Mouse (Mus musculus) forebrain, embryonic 13.5 days (tissue): ENCODE results near the gene Hlx. TPM values are rescaled to one million over a fixed set of nuclear protein-coding genes. Genes with fewer than 3 reads are reported as not detected.

ENCODE experiments used
- ATAC-seq: fragments of 200-750 bp; cut with Nextera tagmentation; 2 replicates; pipeline ENCODE4 v1.8.0; 2017
- H3K27ac ChIP-seq: fragments of 300-500 bp; sonication (generic); 2 replicates; pipeline ENCODE4 v1.5.1; 2015; ENCODE audit warnings: inconsistent platforms, mild to moderate bottlenecking, moderate library complexity
- H3K27me3 ChIP-seq: fragments of 300-500 bp; sonication (generic); 2 replicates; pipeline ENCODE4 v1.6.1; 2015; ENCODE audit warnings: mild to moderate bottlenecking, inconsistent platforms
- H3K36me3 ChIP-seq: fragments of 300-500 bp; sonication (generic); 2 replicates; pipeline ENCODE4 v1.6.1; 2015; ENCODE audit warnings: mild to moderate bottlenecking, inconsistent platforms; ENCODE audit not compliant: poor library complexity, severe bottlenecking
- H3K4me1 ChIP-seq: fragments of 300-500 bp; sonication (generic); 2 replicates; pipeline ENCODE4 v1.6.1; 2015; ENCODE audit warnings: inconsistent platforms
- H3K4me2 ChIP-seq: fragments of 300-500 bp; sonication (generic); 2 replicates; pipeline ENCODE4 v1.6.1; 2015; ENCODE audit warnings: inconsistent platforms, mild to moderate bottlenecking, moderate library complexity
- H3K4me3 ChIP-seq: fragments of 300-500 bp; sonication (generic); 2 replicates; pipeline ENCODE4 v1.5.1; 2015; ENCODE audit warnings: mild to moderate bottlenecking, inconsistent platforms
- H3K9ac ChIP-seq: fragments of 300-500 bp; sonication (generic); 2 replicates; pipeline ENCODE4 v1.6.1; 2015; ENCODE audit warnings: mild to moderate bottlenecking, inconsistent platforms
- H3K9me3 ChIP-seq: fragments of 300-500 bp; sonication (generic); replicated peaks from 2 replicates; pipeline ENCODE4 v1.6.1; 2016; ENCODE audit warnings: inconsistent platforms
- WGBS: fragments of 180-500 bp; shearing (Covaris S2); methylation state at CpG from one replicate; pipeline ENCODE4 v1.1.7; 2015; 5-methylcytosine and 5-hydroxymethylcytosine counted together
- polyA plus RNA-seq: library from polyadenylated mRNA; unstranded; fragments of >200 nt; fragmentation: Nextera tagmentation; extraction: Ambion mirVana; gene quantifications from 2 replicates; pipeline ENCODE4 v1.2.1, GENCODE M21; 2015

Gene Hlx
- polyA plus RNA-seq, 1 experiment from 2014 or later = 1.5 TPM

DNA sequence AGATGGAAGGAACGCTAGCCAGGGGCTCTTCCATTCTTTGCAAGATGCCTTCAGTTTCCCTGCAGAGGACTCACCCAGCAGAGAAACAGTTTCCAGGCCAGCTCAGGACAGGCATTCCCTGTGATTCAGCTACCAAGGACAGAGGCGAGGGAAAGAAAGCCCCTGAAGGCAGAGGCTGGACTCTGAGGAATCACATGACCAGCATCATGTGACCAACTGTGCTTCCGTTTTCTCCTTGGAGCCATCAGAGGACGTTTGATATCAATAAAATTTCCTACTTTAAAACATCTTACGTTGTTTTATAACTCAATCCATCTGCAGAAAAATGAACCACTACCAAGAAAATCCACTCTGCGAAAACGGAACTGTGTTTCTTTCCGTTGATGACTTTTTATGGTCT is 41.2 kb downstream of the Hlx start:
- H3K9me3 ChIP-seq = no peaks in the 10 kb centered on the region
- no peak overlapping the region for H3K27ac ChIP-seq
- H3K36me3 ChIP-seq = no peaks in the 10 kb centered on the region
- no peak overlapping the region for H3K4me2 ChIP-seq
- H3K9ac ChIP-seq = no peak overlapping the region
- no peak overlapping the region for H3K4me3 ChIP-seq
- ATAC-seq = no peak
- 86% methylated on average over 8 of the region's 8 CpGs for WGBS
- H3K27me3 ChIP-seq = no peaks in the 10 kb centered on the region
- H3K4me1 ChIP-seq = no peaks in the 10 kb centered on the region

DNA sequence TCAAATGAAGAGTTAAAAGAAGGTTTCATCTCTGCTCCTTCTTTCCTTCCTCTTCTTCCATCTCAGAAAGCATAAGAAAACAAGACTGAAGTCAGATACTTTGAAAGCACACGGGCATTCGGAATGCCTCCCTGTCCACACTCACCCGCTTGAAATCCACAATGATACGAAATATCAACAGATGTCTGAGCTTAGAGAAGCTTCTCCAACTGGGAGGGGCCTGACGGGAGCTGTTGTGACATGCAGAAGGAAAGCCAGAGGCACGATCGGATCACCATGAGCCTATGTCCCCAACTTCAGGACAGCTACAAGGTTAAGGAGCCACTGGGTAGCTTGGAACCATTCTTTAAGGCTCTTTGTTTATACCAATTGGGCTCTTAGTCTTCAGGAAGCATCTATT is 44.4 kb downstream of the Hlx start:
- ATAC-seq = no peak
- WGBS = 87% methylated on average over 7 of the region's 7 CpGs
- H3K4me1 ChIP-seq = no peaks in the 10 kb centered on the region

DNA sequence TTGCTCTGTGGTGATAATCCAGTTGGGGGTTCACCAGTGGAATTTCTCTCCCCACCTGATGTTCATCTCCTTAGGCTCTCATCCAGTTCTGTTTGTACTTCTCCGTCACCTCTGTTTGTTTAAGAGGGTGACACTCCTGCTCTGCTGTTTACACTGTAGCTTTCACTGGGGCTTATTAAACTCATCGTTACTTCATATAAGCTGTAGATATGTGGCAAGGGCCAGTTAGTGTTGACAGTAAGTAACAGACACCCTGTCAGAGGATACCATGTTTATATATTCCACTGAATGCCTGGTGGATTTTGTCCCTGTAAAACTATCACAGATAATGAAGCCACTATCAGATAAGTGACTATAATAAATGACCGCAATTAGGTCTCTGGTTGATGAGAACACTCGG is 44.9 kb downstream of the Hlx start:
- H3K9ac ChIP-seq = no peak overlapping the region
- H3K9me3 ChIP-seq = no peaks in the 10 kb centered on the region
- H3K4me3 ChIP-seq = no peak overlapping the region
- H3K4me2 ChIP-seq = no peak overlapping the region
- ATAC-seq = no peak
- no peaks in the 10 kb centered on the region for H3K27me3 ChIP-seq
- H3K4me1 ChIP-seq = no peaks in the 10 kb centered on the region
- no peak overlapping the region for H3K27ac ChIP-seq
- no peaks in the 10 kb centered on the region for H3K36me3 ChIP-seq
- WGBS = 76% methylated on average over 4 of the region's 4 CpGs

More for the DNA sequence above, 44.4 kb downstream of the Hlx start:
- H3K27me3 ChIP-seq = no peaks in the 10 kb centered on the region
- H3K4me2 ChIP-seq = no peak overlapping the region
- no peak overlapping the region for H3K27ac ChIP-seq
- H3K36me3 ChIP-seq = no peaks in the 10 kb centered on the region
- no peak overlapping the region for H3K9ac ChIP-seq
- no peak overlapping the region for H3K4me3 ChIP-seq
- H3K9me3 ChIP-seq = no peaks in the 10 kb centered on the region

GRCm38 (mm10) chr1:184683541-184683940 is 48.9 kb downstream of the Hlx start:
- no peak for ATAC-seq
- Histone ChIP-seq H3K36me3 (no peaks in the 10 kb centered on the region), H3K4me2 (no peak overlapping the region), H3K27me3 (no peaks in the 10 kb centered on the region), H3K9ac (no peak overlapping the region), H3K27ac (no peak overlapping the region), H3K9me3 (no peaks in the 10 kb centered on the region), H3K4me1 (no peaks in the 10 kb centered on the region), H3K4me3 (no peak overlapping the region)
- 85% methylated on average over 6 of the region's 6 CpGs for whole genome bisulfite sequencing

DNA sequence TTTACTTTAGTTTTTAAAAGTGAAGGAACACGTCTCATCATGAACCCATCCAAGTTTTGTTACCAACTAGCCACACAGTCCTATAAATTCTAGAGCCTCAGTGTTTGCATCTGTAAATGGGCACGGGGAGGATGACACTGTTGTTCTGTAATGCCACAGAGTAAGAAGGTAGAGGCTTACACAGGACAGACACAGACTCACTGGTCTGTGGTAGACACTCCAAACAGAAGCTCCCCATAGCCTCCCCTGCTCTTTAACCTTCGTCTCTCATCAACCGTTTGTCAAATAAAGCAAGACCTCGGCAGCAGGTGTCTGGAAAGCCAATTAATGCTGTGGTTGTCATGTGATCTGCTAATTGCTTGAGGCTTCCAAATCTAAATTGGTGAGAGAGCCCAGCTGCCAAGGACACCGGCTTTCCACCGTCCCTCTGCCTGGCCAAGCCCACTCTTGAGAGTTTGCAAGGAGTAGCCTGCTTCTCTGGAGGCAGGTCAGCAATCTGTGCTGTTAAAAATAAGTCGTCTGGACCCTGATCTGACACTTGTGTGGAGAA is 52.9 kb downstream of the Hlx start:
- WGBS = 59% methylated on average over 8 of the region's 8 CpGs
- no peaks in the 10 kb centered on the region for H3K9me3 ChIP-seq
- no peaks in the 10 kb centered on the region for H3K27me3 ChIP-seq
- H3K9ac ChIP-seq = no peak overlapping the region
- ATAC-seq = 0 out of 2 replicates have a peak, but pooled peaks have one; percentile 41
- H3K36me3 ChIP-seq = no peaks in the 10 kb centered on the region
- no peaks in the 10 kb centered on the region for H3K4me1 ChIP-seq
- no peak overlapping the region for H3K4me2 ChIP-seq
- H3K4me3 ChIP-seq = no peak overlapping the region
- no peak overlapping the region for H3K27ac ChIP-seq

- Histone ChIP-seq H3K27me3 (no peaks in the 10 kb centered on the region), H3K36me3 (no peaks in the 10 kb centered on the region), H3K4me2 (no peak overlapping the region), H3K9me3 (no peaks in the 10 kb centered on the region), H3K27ac (no peak overlapping the region), H3K4me3 (no peak overlapping the region), H3K9ac (no peak overlapping the region), H3K4me1 (no peaks in the 10 kb centered on the region)
- no peak for ATAC-seq
- 63% methylated on average over 2 of the region's 2 CpGs for WGBS
Measured at GRCm38 (mm10) chr1:184677641-184678040, 54.8 kb downstream of the Hlx start.

Other genes starting within 250 kb of the Hlx start
- 0.22 TPM in 1 of 2 replicates, not detected in the other for gene Marc1, start 78.7 kb upstream of the Hlx start, polyA plus RNA-seq
- gene Marc2, start 113.8 kb upstream of the Hlx start, polyA plus RNA-seq = 100 and 103 TPM in 2 replicates
- gene C130074G19Rik, start 150.6 kb upstream of the Hlx start, polyA plus RNA-seq = 0.89 and 1.0 TPM in 2 replicates